Mouse (Mus musculus) forebrain, embryonic 15.5 days (tissue): ENCODE measurements at regions not wholly inside any gene's neighbourhood (a gene's known extent, or its start where the extent isn't known, plus 50 kb on each side); places are given as distances from the start of the nearest gene placed in this dataset.

Experiments
- ATAC-seq: fragments of 200-750 bp; cut with Nextera tagmentation; replicated peaks from 2 replicates; pipeline ENCODE4 v1.8.0; 2017; ENCODE audit warnings: mild to moderate bottlenecking, moderate TSS enrichment, moderate library complexity
- H3K27ac ChIP-seq: fragments of 300-500 bp; sonication (generic); replicated peaks from 2 replicates; pipeline ENCODE4 v1.5.1; 2015; ENCODE audit warnings: mild to moderate bottlenecking, inconsistent platforms
- H3K27me3 ChIP-seq: fragments of 300-500 bp; sonication (generic); 2 replicates; pipeline ENCODE4 v1.6.1; 2015; ENCODE audit warnings: inconsistent platforms
- H3K36me3 ChIP-seq: fragments of 300-500 bp; sonication (generic); 2 replicates; pipeline ENCODE4 v1.6.1; 2015; ENCODE audit warnings: mild to moderate bottlenecking, inconsistent platforms
- H3K4me1 ChIP-seq: fragments of 300-500 bp; sonication (generic); 2 replicates; pipeline ENCODE4 v1.6.1; 2015; ENCODE audit warnings: inconsistent platforms
- H3K4me2 ChIP-seq: fragments of 300-500 bp; sonication (generic); replicated peaks from 2 replicates; pipeline ENCODE4 v1.6.1; 2015; ENCODE audit warnings: mild to moderate bottlenecking, inconsistent platforms
- H3K4me3 ChIP-seq: fragments of 300-500 bp; sonication (generic); 2 replicates; pipeline ENCODE4 v1.5.1; 2015; ENCODE audit warnings: mild to moderate bottlenecking, inconsistent platforms
- H3K9ac ChIP-seq: fragments of 300-500 bp; sonication (generic); replicated peaks from 2 replicates; pipeline ENCODE4 v1.6.1; 2015; ENCODE audit warnings: mild to moderate bottlenecking, inconsistent platforms
- H3K9me3 ChIP-seq: fragments of 300-500 bp; sonication (generic); 2 replicates; pipeline ENCODE4 v1.6.1; 2016; ENCODE audit warnings: inconsistent platforms
- WGBS: fragments of 180-500 bp; shearing (Covaris S2); methylation state at CpG from one replicate; pipeline ENCODE4 v1.1.7; 2015; ENCODE audit warnings: mixed read lengths; 5-methylcytosine and 5-hydroxymethylcytosine counted together

DNA sequence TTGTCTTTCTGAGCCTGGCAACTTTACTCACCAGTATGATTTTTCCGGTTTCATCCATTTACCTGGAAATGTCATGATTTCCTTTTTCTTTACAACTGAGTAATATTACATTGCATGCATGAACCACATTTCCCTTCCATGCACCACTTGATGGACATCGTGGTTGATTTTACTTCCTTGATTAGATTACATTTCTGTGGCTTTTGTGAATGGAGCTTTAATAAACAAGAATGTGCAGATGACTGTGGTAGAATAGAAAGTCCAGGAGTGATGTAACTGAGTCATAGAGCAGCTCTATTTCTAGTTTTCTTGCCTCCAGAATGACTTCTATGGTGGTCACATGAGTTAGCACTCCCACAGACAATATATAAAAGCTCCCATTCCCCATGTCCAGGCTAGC lies 75.2 kb downstream of the Chst2 start:
- ATAC-seq, result no peak
- 93% methylated on average over 2 of the region's 2 CpGs for WGBS
- H3K4me2 ChIP-seq, result no peak overlapping the region

DNA sequence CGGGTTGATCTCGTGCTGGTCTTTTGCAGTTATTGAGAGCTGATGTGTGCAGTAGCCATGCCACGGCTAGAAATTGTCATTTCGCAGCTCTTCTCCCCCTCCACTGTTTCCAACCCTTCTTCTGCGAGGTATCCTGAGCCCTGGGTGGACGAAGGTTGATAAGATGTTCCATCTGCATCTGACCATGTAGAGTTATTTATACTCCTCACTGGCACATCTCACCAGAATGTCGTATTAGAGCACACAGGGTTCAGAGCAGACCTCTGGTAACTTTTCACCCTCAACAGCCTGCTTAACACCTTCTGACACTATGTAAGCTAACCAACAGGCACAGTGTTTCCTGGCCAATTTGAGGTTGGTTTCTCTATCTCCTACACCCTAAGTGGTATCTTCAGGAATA lies 76.4 kb downstream of the Chst2 start:
- H3K27ac ChIP-seq, result no peak overlapping the region
- WGBS, result 87% methylated on average over 7 of the region's 7 CpGs
- H3K9ac ChIP-seq, result no peak overlapping the region
- H3K27me3 ChIP-seq, result no peaks in the 10 kb centered on the region
- no peak for ATAC-seq
- H3K9me3 ChIP-seq, result no peaks in the 10 kb centered on the region
- no peak overlapping the region for H3K4me2 ChIP-seq
- no peaks in the 10 kb centered on the region for H3K4me1 ChIP-seq
- no peak overlapping the region for H3K4me3 ChIP-seq
- H3K36me3 ChIP-seq, result no peaks in the 10 kb centered on the region

More for the DNA sequence above, 75.2 kb downstream of the Chst2 start:
- H3K4me1 ChIP-seq, result no peaks in the 10 kb centered on the region
- no peaks in the 10 kb centered on the region for H3K27me3 ChIP-seq
- no peaks in the 10 kb centered on the region for H3K36me3 ChIP-seq
- no peak overlapping the region for H3K4me3 ChIP-seq
- H3K9me3 ChIP-seq, result no peaks in the 10 kb centered on the region
- H3K27ac ChIP-seq, result no peak overlapping the region
- no peak overlapping the region for H3K9ac ChIP-seq

DNA sequence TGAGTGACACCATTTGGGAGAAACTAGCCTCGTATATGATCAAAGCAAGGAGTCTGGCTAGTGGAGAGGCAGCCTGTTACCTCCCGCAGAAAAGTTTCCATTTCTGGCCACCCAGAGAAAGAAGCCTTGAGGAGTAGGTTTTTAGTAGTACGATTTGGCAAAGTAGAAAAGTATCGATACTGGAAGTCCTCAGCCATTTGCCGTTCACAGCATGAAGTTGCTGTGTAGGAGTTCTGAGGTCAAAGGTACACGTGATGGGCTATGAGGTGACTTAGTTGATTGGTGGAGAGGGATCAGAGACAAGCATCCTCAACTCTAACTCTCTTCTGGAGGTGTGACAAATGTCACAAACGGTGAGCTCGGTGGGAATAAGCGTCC lies 77.5 kb downstream of the Chst2 start:
- no peak for ATAC-seq
- Histone ChIP-seq H3K4me1 (no peaks in the 10 kb centered on the region), H3K9ac (no peak overlapping the region), H3K9me3 (no peaks in the 10 kb centered on the region), H3K27ac (no peak overlapping the region), H3K27me3 (no peaks in the 10 kb centered on the region), H3K36me3 (no peaks in the 10 kb centered on the region), H3K4me3 (no peak overlapping the region), H3K4me2 (no peak overlapping the region)
- 90% methylated on average over 9 of the region's 9 CpGs for WGBS

DNA sequence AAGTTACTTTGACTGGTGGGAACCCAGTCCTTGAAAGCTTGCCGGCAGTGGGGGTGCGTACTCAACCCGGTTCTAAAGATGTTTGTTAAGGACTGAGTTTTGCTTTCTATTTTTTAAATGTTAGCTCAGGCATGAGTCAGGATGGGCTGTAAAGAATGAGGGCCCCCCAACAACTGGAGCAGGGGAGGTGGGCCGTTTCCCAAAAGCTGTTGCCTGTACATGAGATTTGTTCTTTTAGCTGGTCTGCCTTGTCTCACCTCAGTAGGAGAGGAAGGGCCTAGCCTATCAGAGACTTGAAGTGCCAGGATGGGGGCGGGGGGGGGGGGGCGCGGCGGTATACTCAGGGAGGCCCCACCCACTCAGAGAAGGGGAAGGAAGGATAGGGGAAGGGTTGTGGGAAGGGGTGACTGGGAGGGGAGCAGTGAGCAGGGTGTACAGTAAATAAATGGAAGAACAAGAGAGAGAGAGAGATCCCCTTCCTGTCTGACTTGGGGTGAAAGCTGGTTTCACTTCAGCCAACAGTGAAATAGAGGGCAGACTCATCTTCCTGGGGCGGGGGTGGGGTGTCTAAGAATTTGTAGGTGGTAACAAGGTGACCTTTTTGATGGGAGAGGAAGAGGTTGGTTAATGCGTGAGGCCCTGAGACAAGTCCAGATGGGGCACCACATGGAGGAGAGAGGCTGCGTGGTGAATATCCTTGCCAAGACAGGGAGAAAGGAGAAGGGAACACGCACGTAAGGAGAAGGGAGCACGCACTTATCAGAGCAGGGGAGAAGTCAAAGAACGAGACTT lies 78.1 kb downstream of the Chst2 start:
- Histone ChIP-seq H3K4me3 (no peak overlapping the region), H3K27ac (no peak overlapping the region), H3K4me2 (no peak overlapping the region), H3K27me3 (no peaks in the 10 kb centered on the region), H3K36me3 (no peaks in the 10 kb centered on the region), H3K4me1 (peaks cover 4% of the 10 kb centered on the region), H3K9me3 (no peaks in the 10 kb centered on the region), H3K9ac (no peak overlapping the region)
- ATAC-seq, result no peak
- 75% methylated on average over 12 of the region's 15 CpGs for WGBS

DNA sequence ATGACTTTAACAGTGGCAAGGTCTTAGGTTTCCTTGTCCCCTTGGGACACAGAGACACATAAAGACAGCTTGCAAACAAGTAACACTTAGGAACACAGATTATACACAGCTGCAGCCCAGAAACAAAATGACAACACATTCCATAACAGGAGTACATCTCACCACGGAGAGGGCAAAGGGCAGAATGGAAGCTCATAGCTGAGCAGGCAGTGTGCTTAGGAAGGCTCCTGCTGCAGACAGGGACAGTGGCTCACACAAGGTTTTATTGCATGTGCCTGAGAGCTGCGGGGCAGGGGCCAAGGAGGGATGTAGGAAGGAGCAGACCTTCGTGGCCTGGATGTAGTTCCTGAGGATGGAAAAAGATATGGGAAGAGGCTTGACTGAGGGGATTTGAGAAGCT lies 78.8 kb downstream of the Chst2 start:
- no peak for ATAC-seq

DNA sequence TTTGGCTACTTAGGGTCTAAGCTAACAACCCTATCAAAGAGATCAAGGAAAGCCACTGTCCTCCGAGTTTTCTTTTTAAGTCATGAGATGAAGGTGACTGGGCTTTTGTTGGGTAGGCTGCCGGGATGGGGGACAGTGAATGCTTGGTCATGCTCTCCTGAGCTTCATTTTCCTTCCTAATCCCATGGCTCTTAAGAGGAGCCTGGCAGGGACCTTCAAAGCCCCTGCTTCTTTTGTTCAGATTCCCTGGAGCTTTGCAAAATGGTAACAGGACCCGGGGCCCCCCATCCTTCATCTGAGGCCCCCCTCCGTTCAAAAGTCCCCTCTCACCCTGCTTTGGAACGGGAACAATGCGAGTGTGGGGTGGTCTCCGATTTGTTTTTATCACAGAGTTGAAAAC lies 82.9 kb downstream of the Chst2 start:
- Histone ChIP-seq H3K9ac (no peak overlapping the region), H3K4me1 (peaks cover 15% of the 10 kb centered on the region), H3K4me2 (no peak overlapping the region), H3K4me3 (no peak overlapping the region), H3K27me3 (no peaks in the 10 kb centered on the region), H3K9me3 (no peaks in the 10 kb centered on the region), H3K27ac (no peak overlapping the region), H3K36me3 (no peaks in the 10 kb centered on the region)
- ATAC-seq, result peak; percentile 51; the same call in 1 of the 2 replicates
- WGBS, result 7% methylated on average over 7 of the region's 7 CpGs

More for the DNA sequence above, 78.8 kb downstream of the Chst2 start:
- H3K9me3 ChIP-seq, result no peaks in the 10 kb centered on the region
- peaks cover 11% of the 10 kb centered on the region for H3K4me1 ChIP-seq
- no peaks in the 10 kb centered on the region for H3K27me3 ChIP-seq
- no peak overlapping the region for H3K9ac ChIP-seq
- no peaks in the 10 kb centered on the region for H3K36me3 ChIP-seq
- H3K4me2 ChIP-seq, result no peak overlapping the region
- no peak overlapping the region for H3K4me3 ChIP-seq
- no peak overlapping the region for H3K27ac ChIP-seq
- WGBS, result 64% methylated on average over 3 of the region's 3 CpGs

DNA sequence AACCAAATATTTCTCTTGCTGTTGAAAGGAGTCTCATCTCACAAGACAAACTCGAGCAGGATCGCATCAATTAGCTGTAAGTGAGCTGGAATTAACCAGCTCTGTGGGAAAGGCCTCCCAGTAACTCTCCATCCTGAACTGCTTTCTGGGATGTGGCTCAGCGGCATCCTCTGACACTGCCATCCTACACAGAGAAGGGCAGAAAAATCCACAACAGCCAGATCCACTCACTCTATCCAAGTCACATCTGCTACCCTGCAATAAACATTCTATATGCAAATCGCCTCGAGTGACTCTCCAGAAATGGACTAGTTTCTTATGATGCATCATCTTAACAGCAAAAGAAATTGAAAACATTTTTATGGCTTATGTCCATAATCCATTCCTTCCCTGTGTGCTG lies 83.6 kb downstream of the Chst2 start:
- Histone ChIP-seq H3K4me2 (no peak overlapping the region), H3K27ac (no peak overlapping the region), H3K4me3 (no peak overlapping the region), H3K27me3 (no peaks in the 10 kb centered on the region), H3K9me3 (no peaks in the 10 kb centered on the region), H3K36me3 (no peaks in the 10 kb centered on the region), H3K4me1 (peaks cover 15% of the 10 kb centered on the region), H3K9ac (no peak overlapping the region)
- peak; percentile 57 for ATAC-seq
- WGBS, result 25% methylated on average over 5 of the region's 5 CpGs

DNA sequence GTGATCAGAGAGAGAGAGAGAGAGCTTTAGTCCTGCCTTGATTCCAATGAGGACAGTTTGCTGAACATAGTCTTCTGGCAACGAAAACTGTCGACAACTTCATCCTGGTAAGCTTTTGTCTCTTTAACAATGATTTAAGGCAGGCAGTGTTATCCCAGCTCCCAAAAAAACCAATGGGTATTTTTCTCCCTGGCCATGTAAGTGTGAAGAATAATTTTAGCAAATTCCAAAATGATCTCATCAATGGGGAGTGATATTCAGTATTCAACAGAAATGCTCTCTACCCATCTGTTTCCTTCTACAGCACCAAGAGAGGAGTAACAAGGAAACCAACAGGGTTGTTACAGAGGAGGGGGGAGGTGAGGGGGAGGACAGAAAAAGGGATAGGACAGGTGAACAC lies 84.5 kb downstream of the Chst2 start:
- no peak overlapping the region for H3K4me3 ChIP-seq
- H3K9me3 ChIP-seq, result no peaks in the 10 kb centered on the region

DNA sequence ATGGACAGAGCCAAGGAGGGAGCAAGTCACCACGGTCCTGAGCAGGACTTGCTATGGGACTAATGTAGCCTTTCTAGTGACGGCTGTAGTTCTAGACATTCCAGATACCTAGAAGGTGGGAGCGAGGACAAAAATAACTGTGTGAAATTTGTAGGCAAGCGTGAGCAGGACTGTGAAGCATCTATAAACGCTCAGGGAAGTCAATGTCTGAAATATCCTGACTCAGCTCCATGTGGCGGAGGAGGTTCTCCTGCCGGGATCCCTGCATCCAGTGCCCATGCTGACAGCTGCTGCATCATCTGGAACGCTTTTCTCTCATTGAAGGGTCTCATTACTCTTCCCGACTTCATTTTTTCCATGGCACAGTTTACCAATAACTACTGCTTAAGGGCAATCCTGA lies 87.6 kb downstream of the Chst2 start:
- no peaks in the 10 kb centered on the region for H3K27me3 ChIP-seq
- H3K9ac ChIP-seq, result no peak overlapping the region
- ATAC-seq, result no peak
- no peaks in the 10 kb centered on the region for H3K36me3 ChIP-seq
- H3K27ac ChIP-seq, result no peak overlapping the region
- WGBS, result 92% methylated on average over 9 of the region's 9 CpGs
- no peak overlapping the region for H3K4me2 ChIP-seq
- H3K9me3 ChIP-seq, result no peaks in the 10 kb centered on the region
- peaks cover 15% of the 10 kb centered on the region for H3K4me1 ChIP-seq
- no peak overlapping the region for H3K4me3 ChIP-seq

More for the DNA sequence above, 84.5 kb downstream of the Chst2 start:
- H3K4me1 ChIP-seq, result peaks cover 15% of the 10 kb centered on the region
- H3K9ac ChIP-seq, result no peak overlapping the region
- no peaks in the 10 kb centered on the region for H3K27me3 ChIP-seq
- ATAC-seq, result no peak
- no peak overlapping the region for H3K4me2 ChIP-seq
- H3K27ac ChIP-seq, result no peak overlapping the region
- WGBS, result 79% methylated on average over 2 of the region's 2 CpGs
- H3K36me3 ChIP-seq, result no peaks in the 10 kb centered on the region

DNA sequence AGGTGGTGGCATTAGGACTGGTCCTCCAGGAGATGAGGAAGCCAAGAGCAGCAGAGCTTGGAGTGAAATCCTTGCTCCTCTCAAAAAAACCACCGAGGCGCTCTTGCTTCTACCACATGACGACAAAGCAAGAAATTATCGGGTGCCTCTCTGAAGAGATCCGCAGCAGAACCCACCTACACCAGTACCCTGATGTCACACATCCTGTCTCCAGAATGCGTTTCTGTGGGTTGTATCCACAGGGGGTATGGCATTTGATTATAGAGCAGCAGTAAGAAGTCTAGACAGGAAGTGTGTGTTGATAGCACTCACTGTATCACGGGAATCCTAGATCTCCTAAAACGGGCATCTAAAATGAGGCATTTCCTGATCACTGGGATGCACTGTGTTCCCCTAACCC lies 89.8 kb downstream of the Chst2 start:
- no peak overlapping the region for H3K9ac ChIP-seq
- no peak overlapping the region for H3K27ac ChIP-seq
- H3K27me3 ChIP-seq, result no peaks in the 10 kb centered on the region
- H3K4me2 ChIP-seq, result no peak overlapping the region
- no peaks in the 10 kb centered on the region for H3K9me3 ChIP-seq
- H3K36me3 ChIP-seq, result no peaks in the 10 kb centered on the region
- no peak for ATAC-seq
- no peak overlapping the region for H3K4me3 ChIP-seq
- no peaks in the 10 kb centered on the region for H3K4me1 ChIP-seq
- WGBS, result 89% methylated on average over 8 of the region's 8 CpGs

DNA sequence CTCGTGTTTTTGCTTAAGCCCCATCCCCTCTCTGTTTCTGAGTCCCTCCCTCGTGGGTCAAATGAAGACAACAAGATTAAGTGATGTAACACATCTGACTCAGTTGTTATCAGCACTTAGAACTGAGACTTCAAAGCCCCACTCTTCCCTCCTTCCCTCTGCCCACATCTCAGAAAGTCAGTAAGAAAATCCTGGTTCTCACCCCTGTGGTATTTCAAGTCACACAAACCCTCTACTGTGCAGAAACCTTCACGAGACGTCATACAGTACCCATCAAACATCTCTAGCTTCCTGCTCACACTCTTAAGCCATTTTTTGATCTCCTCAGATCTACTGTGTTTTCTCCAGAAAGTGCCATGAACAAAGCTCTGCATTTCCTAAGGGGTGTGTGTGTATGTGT lies 91.4 kb downstream of the Chst2 start:
- no peak for ATAC-seq
- no peak overlapping the region for H3K4me3 ChIP-seq
- no peak overlapping the region for H3K4me2 ChIP-seq
- no peak overlapping the region for H3K27ac ChIP-seq
- no peaks in the 10 kb centered on the region for H3K9me3 ChIP-seq
- 73% methylated on average over 4 of the region's 4 CpGs for WGBS
- no peak overlapping the region for H3K9ac ChIP-seq
- H3K4me1 ChIP-seq, result no peaks in the 10 kb centered on the region
- no peaks in the 10 kb centered on the region for H3K27me3 ChIP-seq
- H3K36me3 ChIP-seq, result no peaks in the 10 kb centered on the region

DNA sequence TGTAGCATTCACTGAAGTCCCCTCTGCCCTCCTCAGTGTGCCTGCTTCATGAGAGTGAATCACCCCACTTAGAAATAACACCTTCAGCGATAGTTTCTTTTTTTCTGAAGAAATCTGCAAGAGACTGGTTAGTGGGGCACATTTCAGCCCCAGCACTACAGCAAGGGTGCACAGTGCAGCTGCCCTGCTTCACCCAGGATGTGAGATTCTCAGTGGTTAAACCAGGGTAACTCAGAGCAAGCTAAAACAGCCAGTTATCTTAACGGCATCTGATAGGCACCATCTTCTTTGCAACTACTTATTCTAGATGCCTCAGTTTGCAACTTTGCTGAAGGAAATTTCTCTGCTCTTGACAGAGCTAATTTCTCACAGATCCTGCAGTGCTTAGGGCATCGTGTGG lies 94.9 kb downstream of the Chst2 start:
- no peaks in the 10 kb centered on the region for H3K9me3 ChIP-seq
- no peak overlapping the region for H3K4me3 ChIP-seq
- H3K36me3 ChIP-seq, result no peaks in the 10 kb centered on the region
- H3K4me2 ChIP-seq, result no peak overlapping the region
- H3K27me3 ChIP-seq, result no peaks in the 10 kb centered on the region
- ATAC-seq, result no peak
- 90% methylated on average over 3 of the region's 3 CpGs for WGBS
- no peak overlapping the region for H3K9ac ChIP-seq
- H3K4me1 ChIP-seq, result no peaks in the 10 kb centered on the region
- H3K27ac ChIP-seq, result no peak overlapping the region

DNA sequence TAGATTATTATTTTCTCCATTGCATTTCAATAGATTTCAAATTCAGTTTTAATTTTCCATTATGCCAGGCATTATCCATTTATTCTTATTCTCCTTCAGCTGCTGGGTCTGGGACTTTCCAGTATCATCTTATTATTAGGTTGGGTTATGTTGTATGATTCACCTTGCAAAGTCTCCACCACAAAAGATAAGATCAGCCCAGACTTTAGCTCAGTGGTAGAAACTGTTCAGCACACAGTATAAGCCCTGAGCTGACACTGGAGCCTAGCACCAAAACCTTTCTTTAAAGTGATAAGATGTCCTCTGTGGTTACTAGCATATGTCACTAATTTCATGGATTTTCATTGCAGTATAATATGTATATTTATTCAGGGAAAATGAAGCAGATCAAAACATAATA lies 117.5 kb downstream of the Chst2 start:
- ATAC-seq, result no peak
- no peak overlapping the region for H3K9ac ChIP-seq
- H3K27me3 ChIP-seq, result no peaks in the 10 kb centered on the region
- H3K4me2 ChIP-seq, result no peak overlapping the region
- no peak overlapping the region for H3K4me3 ChIP-seq
- H3K4me1 ChIP-seq, result no peaks in the 10 kb centered on the region
- H3K36me3 ChIP-seq, result no peaks in the 10 kb centered on the region
- H3K27ac ChIP-seq, result no peak overlapping the region
- H3K9me3 ChIP-seq, result no peaks in the 10 kb centered on the region
